Mouse (Mus musculus) adrenal gland, adult 8-10 months (tissue): ENCODE results near the gene Ceacam15. TPM values are rescaled to one million over a fixed set of nuclear protein-coding genes. Genes with fewer than 3 reads are reported as not detected.

Source experiments
- DNase-seq: peaks from one replicate; pipeline ENCODE4 v3.0.0; 2022
- total RNA-seq, 4 experiments: library from RNA; stranded (reverse); gene quantifications; 2 replicates each; pipeline ENCODE4 v1.2.4; 2022

The Ceacam15 gene
- total RNA-seq, 4 experiments from 2014 or later: not detected

- no peak for DNase-seq
These were observed 45.8 kb downstream of the Ceacam15 start for GRCm38 (mm10) chr7:16629598-16630296.

- no peak for DNase-seq
These were observed 47.3 kb downstream of the Ceacam15 start for GRCm38 (mm10) chr7:16628096-16628771.

GRCm38 (mm10) chr7:16623687-16624086, 51.8 kb downstream of the Ceacam15 start:
- no peak for DNase-seq

- DNase-seq: no peak
These were observed 52.4 kb downstream of the Ceacam15 start for GRCm38 (mm10) chr7:16623131-16623530.

Other genes starting within 250 kb of the Ceacam15 start
- 10 to 100 TPM; 55.2 to 93.9 (median 72.1) TPM for gene Tmem160, start 222.9 kb downstream of the Ceacam15 start, total RNA-seq
- under 1 TPM in 1 of 4 experiments, not detected in 3; 0.48 TPM for gene Npas1, start 198.0 kb downstream of the Ceacam15 start, total RNA-seq
- gene Arhgap35, start 60.7 kb downstream of the Ceacam15 start, total RNA-seq: 10 to 100 TPM; 65.6 to 76.6 (median 73.0) TPM
- not detected for gene Ceacam9, start 46.2 kb upstream of the Ceacam15 start, total RNA-seq
- gene Ap2s1, start 62.7 kb upstream of the Ceacam15 start, total RNA-seq: 100 to 1,000 TPM; 127 to 153 (median 133) TPM
- gene Slc1a5, start 105.6 kb upstream of the Ceacam15 start, total RNA-seq: 100 to 1,000 TPM in 1 of 4 experiments, 10 to 100 TPM in 3; 77.8 to 202 (median 91.2) TPM
- gene Strn4, start 140.2 kb upstream of the Ceacam15 start, total RNA-seq: 100 to 1,000 TPM in 1 of 4 experiments, 10 to 100 TPM in 3; 62.2 to 100 (median 74.6) TPM
- 10 to 100 TPM; 22.0 to 26.2 (median 24.9) TPM for gene Fkrp, start 141.0 kb upstream of the Ceacam15 start, total RNA-seq
- gene Prkd2, start 167.2 kb upstream of the Ceacam15 start, total RNA-seq: 10 to 100 TPM; 17.0 to 27.1 (median 20.9) TPM
- 1 to 10 TPM; 4.2 to 5.9 (median 4.6) TPM for gene Dact3, start 199.6 kb upstream of the Ceacam15 start, total RNA-seq
- gene Gng8, start 216.1 kb upstream of the Ceacam15 start, total RNA-seq: 1 to 10 TPM in 1 of 4 experiments, under 1 TPM in 1, not detected in 2; 1.00 to 1.0 TPM
- 1 to 10 TPM; 2.4 to 3.3 (median 2.6) TPM for gene Ptgir, start 230.8 kb upstream of the Ceacam15 start, total RNA-seq
- 100 to 1,000 TPM; 278 to 314 (median 294) TPM for gene Calm3, start 248.4 kb upstream of the Ceacam15 start, total RNA-seq